Mouse (Mus musculus) retina, postnatal 7 days (tissue): Measurements from ENCODE around the gene Atp2b1.
"Not testable (repeated sequence)": the region's sequence is repeated elsewhere in the genome, so short reads cannot be mapped to it uniquely, and the experiment has no call there.

Experiments
- DNase-seq: peaks from one replicate; pipeline ENCODE4 v3.0.0-alpha.2; 2012; ENCODE audit warnings: low read depth, low spot score

Atp2b1 gene

GRCm38 (mm10) chr10:98962092-98962491 is 47.9 kb downstream of the Atp2b1 start:
- DNase-seq, result no peak

- DNase-seq, result no peak
These were observed 52.4 kb downstream of the Atp2b1 start for GRCm38 (mm10) chr10:98966407-98967215.

- no peak for DNase-seq
These were observed 53.2 kb downstream of the Atp2b1 start for GRCm38 (mm10) chr10:98967240-98967891.

- DNase-seq, result no peak
These were observed 56.7 kb downstream of the Atp2b1 start for GRCm38 (mm10) chr10:98970917-98971316.

- no peak for DNase-seq
These were observed 58.2 kb downstream of the Atp2b1 start for GRCm38 (mm10) chr10:98972359-98972758.

GRCm38 (mm10) chr10:98972912-98973605 is 58.9 kb downstream of the Atp2b1 start:
- DNase-seq, result no peak

GRCm38 (mm10) chr10:98974645-98975044 is 60.4 kb downstream of the Atp2b1 start:
- DNase-seq, result no peak

GRCm38 (mm10) chr10:98975611-98976010 is 61.4 kb downstream of the Atp2b1 start:
- no peak for DNase-seq

- no peak for DNase-seq
These were observed 62.8 kb downstream of the Atp2b1 start for GRCm38 (mm10) chr10:98976877-98977494.

- no peak for DNase-seq
These were observed 64.6 kb downstream of the Atp2b1 start for GRCm38 (mm10) chr10:98978766-98979165.

GRCm38 (mm10) chr10:98979296-98979695 is 65.1 kb downstream of the Atp2b1 start:
- no peak for DNase-seq

- DNase-seq, result no peak
These were observed 65.7 kb downstream of the Atp2b1 start for GRCm38 (mm10) chr10:98979951-98980350.

GRCm38 (mm10) chr10:98991964-98992363 is 77.8 kb downstream of the Atp2b1 start:
- no peak for DNase-seq

GRCm38 (mm10) chr10:98993186-98993585 is 79.0 kb downstream of the Atp2b1 start:
- no peak for DNase-seq

- not testable (repeated sequence) for DNase-seq
These were observed 81.0 kb downstream of the Atp2b1 start for GRCm38 (mm10) chr10:98995016-98995747.

GRCm38 (mm10) chr10:99004866-99005265 is 90.7 kb downstream of the Atp2b1 start:
- DNase-seq, result no peak

GRCm38 (mm10) chr10:99011084-99011483 is 96.9 kb downstream of the Atp2b1 start:
- no peak for DNase-seq

- DNase-seq, result no peak
These were observed 97.9 kb downstream of the Atp2b1 start for GRCm38 (mm10) chr10:99012086-99012485.

- no peak for DNase-seq
These were observed 100.5 kb downstream of the Atp2b1 start for GRCm38 (mm10) chr10:99014737-99015136.

GRCm38 (mm10) chr10:99016996-99017395 is 102.8 kb downstream of the Atp2b1 start:
- no peak for DNase-seq

- no peak for DNase-seq
These were observed 113.3 kb downstream of the Atp2b1 start for GRCm38 (mm10) chr10:99027462-99027861.
